Mouse (Mus musculus) left cerebral cortex, adult 2 months (tissue): ENCODE measurements around the gene Maml1. TPM values are rescaled to one million over a fixed set of nuclear protein-coding genes. Genes with fewer than 3 reads are reported as not detected.

ENCODE experiments used
- DNase-seq, 2 experiments: peaks; one replicate each; pipeline ENCODE4 v3.0.0; 2021 to 2022; ENCODE audit warnings: low spot score in 2 of 2, mixed read lengths in 1 of 2; ENCODE audit errors: extremely low spot score in 1 of 2
- H3K27ac ChIP-seq: fragments of 200-600 bp; 2 replicates; pipeline ENCODE4 v1.8.1; 2022
- H3K4me3 ChIP-seq: fragments of 200-600 bp; 2 replicates; pipeline ENCODE4 v1.8.1; 2022
- CTCF ChIP-seq: fragments of 200-600 bp; IDR thresholded peaks from 2 replicates; pipeline ENCODE4 v1.8.1; 2022; ENCODE audit warnings: antibody characterized with exemption, mild to moderate bottlenecking, moderate library complexity
- intact Hi-C: fragments of 180-260 bp; cut with DNase I; formaldehyde crosslinking; loops from one replicate; pipeline ENCODE4 v1.15.1; 2025
- total RNA-seq, 2 experiments: library from RNA; stranded (reverse); gene quantifications; 2 replicates each; pipeline ENCODE4 v1.2.3; 2021

Gene Maml1
- total RNA-seq, 2 experiments from 2014 or later = 11.1 to 11.5 TPM

DNA sequence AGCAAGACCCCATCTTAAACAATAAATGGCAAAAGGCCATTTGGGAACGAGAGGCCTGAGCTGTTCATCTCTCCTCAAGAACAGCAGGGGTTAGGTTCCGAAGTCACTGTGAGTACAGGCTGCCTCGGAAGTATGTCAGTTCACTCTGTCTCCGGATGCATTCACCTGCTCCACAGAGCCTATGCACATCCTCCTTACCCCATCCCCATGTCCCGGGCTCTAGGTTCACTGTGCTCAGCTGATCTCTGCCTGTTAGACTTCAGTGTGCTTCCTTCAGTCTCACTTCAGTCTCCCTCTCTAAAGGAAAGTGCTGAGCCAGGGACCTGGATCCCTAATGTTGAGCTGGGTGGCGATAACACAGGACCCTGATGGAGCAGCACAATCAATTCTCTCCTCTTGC lies 14.4 kb downstream of the Maml1 start:
- Histone ChIP-seq H3K4me3 (no peak overlapping the region), H3K27ac (no peak overlapping the region)
- no peak for TF ChIP-seq CTCF
- DNase-seq = no peak
- intact Hi-C loops = no loop called here

DNA sequence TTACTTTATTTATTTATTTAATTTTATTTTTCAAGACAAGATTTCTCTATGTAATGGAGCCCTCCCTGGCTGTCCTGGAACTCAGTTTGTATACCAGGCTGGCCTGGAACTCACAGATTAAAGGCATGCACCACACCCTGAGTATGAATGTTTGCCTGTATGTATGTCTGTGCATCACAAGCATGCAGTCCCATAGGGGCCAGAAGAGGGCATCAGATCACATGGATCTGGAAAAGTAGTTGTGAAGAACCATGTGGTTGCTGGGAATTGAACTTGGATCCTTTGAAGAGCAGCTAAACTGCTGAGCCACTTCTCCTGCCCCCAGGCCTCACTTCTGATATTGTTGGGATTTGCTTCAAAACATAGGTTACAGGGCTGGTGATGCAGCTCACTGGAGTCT lies 15.1 kb downstream of the Maml1 start:
- no peak for TF ChIP-seq CTCF
- DNase-seq = no peak
- no peak overlapping the region for H3K4me3 ChIP-seq
- intact Hi-C loops = no loop called here
- H3K27ac ChIP-seq = no peak overlapping the region

DNA sequence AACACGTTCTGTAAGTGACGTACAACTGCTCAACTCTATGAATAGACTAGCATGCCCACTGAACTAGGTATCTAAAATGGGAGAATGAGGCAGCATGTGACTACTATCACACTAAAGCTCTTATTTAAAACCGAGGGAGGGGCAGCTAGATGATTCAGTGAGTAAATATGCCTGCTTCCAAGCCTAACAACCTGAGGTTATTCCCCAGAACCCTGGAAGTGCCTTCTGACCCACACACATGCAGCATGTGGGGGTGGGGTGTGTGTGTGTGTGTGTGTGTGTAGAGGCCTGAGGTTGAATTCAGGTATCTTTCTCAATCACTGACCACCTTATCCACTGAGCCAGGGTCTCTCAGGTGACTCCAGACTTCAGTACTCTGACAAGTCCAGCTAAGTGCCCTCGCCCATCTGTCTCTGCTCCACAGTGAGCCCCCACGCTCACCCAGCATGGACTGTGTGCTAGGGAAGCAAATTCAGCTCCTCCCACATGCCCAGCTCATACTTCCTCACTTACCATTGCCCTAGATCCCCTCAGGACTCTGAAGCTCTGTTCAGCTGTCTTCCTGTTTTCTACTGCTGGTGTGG lies 16.5 kb downstream of the Maml1 start:
- intact Hi-C loops = no loop called here

DNA sequence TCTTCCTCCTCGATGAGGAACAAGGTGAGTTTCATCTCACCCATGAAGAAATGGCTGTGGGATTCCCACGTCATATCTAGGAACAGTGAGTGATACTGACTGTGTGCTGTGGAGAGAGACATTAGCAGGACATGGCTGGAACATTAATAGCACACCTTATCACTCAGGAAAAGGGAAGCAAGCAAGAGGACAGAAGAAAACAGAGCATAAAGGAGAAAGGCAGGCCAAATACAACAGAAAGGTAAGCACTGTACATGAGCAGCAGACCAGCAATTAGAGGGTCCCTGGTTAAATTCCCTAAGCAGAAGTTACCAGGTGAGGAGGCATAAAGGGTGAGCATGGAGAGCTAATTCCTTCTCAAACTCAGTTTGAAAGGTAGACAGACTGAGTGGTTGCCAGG lies 17.0 kb downstream of the Maml1 start:
- TF ChIP-seq CTCF = no peak
- no peak for DNase-seq
- H3K4me3 ChIP-seq = no peak overlapping the region
- H3K27ac ChIP-seq = no peak overlapping the region
- intact Hi-C loops = no loop called here

More for the DNA sequence above, 16.5 kb downstream of the Maml1 start:
- Histone ChIP-seq H3K4me3 (no peak overlapping the region), H3K27ac (no peak overlapping the region)
- no peak for TF ChIP-seq CTCF
- DNase-seq = no peak

DNA sequence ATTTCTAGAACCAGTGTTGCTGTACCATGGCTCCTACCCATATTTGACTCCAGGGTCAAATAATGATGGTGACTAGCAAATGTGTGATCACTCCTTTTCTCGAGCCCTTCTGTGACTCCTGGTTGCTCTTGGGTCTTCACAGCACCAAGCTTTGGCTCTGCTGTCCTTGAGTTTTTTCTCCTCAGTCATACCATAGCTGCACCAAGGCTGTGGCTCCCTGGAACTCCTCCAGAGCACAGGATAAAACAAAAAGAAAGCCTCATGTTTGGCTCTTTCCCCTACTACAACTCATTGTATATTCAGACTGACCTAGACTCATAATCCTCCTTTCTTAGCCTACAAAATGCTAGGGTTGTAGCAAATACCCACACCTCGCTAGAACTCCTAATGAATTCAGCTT lies 19.3 kb downstream of the Maml1 start:
- intact Hi-C loops = no loop called here

DNA sequence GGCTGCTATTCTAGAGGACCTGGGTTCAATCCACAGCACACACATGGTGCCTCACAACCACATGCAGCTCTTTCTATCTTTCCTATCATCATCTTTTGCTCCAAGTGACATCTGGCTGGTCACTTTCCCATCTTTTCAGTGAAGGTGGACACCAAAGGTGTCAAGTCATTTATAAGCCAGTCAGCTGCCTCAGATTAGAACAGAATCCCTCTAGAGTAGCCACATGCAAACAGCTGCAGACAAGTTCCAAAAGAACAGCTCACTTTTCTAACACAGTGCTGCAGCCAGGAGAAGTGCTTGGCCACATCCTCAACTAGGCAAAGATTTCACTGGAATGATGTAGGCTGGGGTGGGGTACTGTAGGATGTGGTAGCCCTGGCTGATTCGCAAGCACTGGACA lies 22.2 kb downstream of the Maml1 start:
- H3K4me3 ChIP-seq = no peak overlapping the region
- DNase-seq = no peak
- intact Hi-C loops = no loop called here
- no peak overlapping the region for H3K27ac ChIP-seq
- TF ChIP-seq CTCF = no peak

More for the DNA sequence above, 19.3 kb downstream of the Maml1 start:
- DNase-seq = no peak
- Histone ChIP-seq H3K4me3 (no peak overlapping the region), H3K27ac (no peak overlapping the region)
- no peak for TF ChIP-seq CTCF

DNA sequence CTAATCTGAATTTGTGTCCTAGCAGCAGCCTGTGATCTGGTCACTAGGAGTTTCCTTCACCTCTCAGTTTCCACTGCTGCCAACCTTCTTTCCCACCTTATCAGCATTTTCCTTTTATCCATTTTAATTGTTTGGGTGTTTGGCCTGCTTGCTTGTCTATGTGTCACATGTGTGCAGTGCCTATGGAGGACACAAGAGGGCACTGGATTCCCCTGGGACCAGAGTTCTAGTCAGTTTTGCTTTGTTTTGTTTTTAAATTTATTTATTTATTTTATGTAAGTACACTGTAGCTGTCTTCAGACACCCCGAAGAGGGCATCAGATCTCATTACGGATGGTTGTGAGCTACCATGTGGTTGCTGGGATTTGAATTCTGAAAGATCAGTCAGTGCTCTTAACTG lies 22.9 kb downstream of the Maml1 start:
- TF ChIP-seq CTCF = peak; percentile 47
- Histone ChIP-seq H3K27ac (no peak overlapping the region), H3K4me3 (no peak overlapping the region)
- intact Hi-C loops = no loop called here
- no peak for DNase-seq

DNA sequence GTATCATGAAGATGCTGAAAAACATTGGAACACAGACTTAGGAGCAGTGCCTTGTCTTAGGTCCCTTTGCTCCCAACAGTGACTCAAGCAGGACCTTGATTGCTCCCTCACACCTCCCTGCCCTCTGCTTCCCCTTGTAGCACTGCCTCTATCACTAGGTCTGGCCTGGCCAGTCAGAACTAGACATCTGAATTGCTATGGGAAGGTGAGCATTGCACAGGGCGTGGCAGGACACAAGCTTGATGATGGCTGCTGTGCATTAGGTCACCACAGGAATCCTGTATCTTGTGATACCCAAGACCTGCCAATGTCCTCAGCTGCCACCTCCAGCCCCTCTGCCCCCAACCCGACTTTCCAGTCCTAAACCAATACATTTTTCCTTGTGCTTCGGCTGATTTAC lies 25.1 kb downstream of the Maml1 start:
- Histone ChIP-seq H3K4me3 (no peak overlapping the region), H3K27ac (no peak overlapping the region)
- no peak for DNase-seq
- intact Hi-C loops = no loop called here
- TF ChIP-seq CTCF = no peak

GRCm38 (mm10) chr11:50265931-50266330 lies 26.2 kb downstream of the Maml1 start:
- no peak overlapping the region for H3K27ac ChIP-seq
- no peak overlapping the region for H3K4me3 ChIP-seq
- DNase-seq = no peak
- intact Hi-C loops = no loop called here
- TF ChIP-seq CTCF = no peak

- no peak for DNase-seq
- Histone ChIP-seq H3K27ac (no peak overlapping the region), H3K4me3 (no peak overlapping the region)
- intact Hi-C loops = no loop called here
- no peak for TF ChIP-seq CTCF
Measured at GRCm38 (mm10) chr11:50263198-50263597, 28.9 kb downstream of the Maml1 start.

DNA sequence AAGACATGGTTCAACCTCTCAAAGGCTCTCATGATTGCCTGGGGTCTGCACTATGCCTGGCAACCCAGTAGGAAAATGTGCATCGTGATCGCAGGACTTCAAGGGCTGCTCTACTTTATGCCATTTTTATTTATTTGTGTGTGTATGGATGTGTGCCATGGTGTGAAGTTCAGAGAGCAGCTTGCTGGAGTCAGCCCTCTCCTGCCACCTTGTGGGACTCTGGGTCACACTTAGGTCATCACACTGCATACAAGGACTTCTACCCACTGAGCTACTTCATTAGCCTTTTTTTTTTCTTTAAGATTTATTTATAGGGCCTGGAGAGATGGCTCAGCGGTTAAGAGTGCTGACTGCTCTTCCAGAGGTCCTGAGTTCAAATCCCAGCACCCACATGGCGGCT lies 30.1 kb downstream of the Maml1 start:
- Histone ChIP-seq H3K27ac (no peak overlapping the region), H3K4me3 (no peak overlapping the region)
- no peak for DNase-seq
- TF ChIP-seq CTCF = peak; percentile 35
- intact Hi-C loops = no loop called here

DNA sequence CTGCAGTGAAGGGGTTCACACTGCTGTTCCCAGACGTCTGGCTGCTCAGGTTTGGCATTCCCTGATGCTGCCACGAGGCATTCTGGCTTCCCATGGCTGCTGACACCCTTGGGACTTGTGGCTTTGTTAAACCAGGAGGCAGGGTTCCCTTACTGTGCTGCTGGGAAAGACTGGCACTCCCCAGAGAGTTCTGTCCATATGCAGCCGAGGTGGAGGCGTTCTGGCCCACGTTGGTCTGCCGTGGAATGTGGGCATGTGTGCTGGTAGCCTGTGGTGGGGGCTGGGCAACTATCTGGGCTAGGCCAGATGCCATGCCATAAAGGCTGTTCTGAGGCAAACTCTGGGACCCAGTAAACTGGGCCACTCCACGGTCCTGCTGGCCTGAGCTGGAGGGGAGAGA lies 33.8 kb downstream of the Maml1 start:
- Histone ChIP-seq H3K27ac (peak overlapping the region; percentile 54), H3K4me3 (no peak overlapping the region)
- no peak for TF ChIP-seq CTCF
- peak in 1 of 2 experiments; percentile 66 for DNase-seq
- intact Hi-C loops = no loop called here

- TF ChIP-seq CTCF = no peak
- intact Hi-C loops = no loop called here
- DNase-seq = no peak
- no peak overlapping the region for H3K4me3 ChIP-seq
- peak overlapping the region; percentile 73 for H3K27ac ChIP-seq
Measured at GRCm38 (mm10) chr11:50256615-50257014, 35.5 kb downstream of the Maml1 start.
